Mouse (Mus musculus): Measurements from ENCODE around the gene Casp9. TPM values are rescaled to one million over a fixed set of nuclear protein-coding genes. Genes with fewer than 3 reads are reported as not detected.

The Casp9 gene
- polyA plus RNA-seq, 1 experiment from 2014 or later: 16.5 TPM

- Histone ChIP-seq H3K36me3 (ENCODE audit: control insufficient read depth, insufficient read depth, low read length) (peaks cover 6% of the 10 kb centered on the region; the same call in 1 of the 2 replicates), H3K9me3 (ENCODE audit: control insufficient read depth, low read length) (no peaks in the 10 kb centered on the region), H3K4me1 (replicated peaks; ENCODE audit: control insufficient read depth, insufficient read depth, low read length) (peaks cover 10% of the 10 kb centered on the region), H3K27ac (ENCODE audit: low read depth, low read length) (no peak overlapping the region), H3K9ac (ENCODE audit: low read depth, low read length) (no peak overlapping the region), H3K27me3 (replicated peaks; ENCODE audit: control insufficient read depth, insufficient read depth, low read length) (no peaks in the 10 kb centered on the region), H3K4me2 (no peak overlapping the region), H3K4me3 (ENCODE audit: low read depth, low read length) (no peak overlapping the region)
- 91% methylated on average over 5 of the region's 5 CpGs for WGBS
- no peak for DNase-seq (ENCODE audit: low spot score)
- ATAC-seq (replicated peaks; ENCODE audit: low FRiP score): no peak
Observed at GRCm38 (mm10) chr4:141797545-141797944, 4.1 kb downstream of the Casp9 start.

GRCm38 (mm10) chr4:141804105-141804504, 10.7 kb downstream of the Casp9 start:
- H3K4me2 ChIP-seq: no peak overlapping the region
- H3K4me1 ChIP-seq (replicated peaks; ENCODE audit: control insufficient read depth, insufficient read depth, low read length): no peaks in the 10 kb centered on the region
- ATAC-seq (replicated peaks; ENCODE audit: low FRiP score) (no peak), DNase-seq (ENCODE audit: low spot score) (no peak)
- no peak overlapping the region for H3K4me3 ChIP-seq (ENCODE audit: low read depth, low read length)
- H3K27ac ChIP-seq (ENCODE audit: low read depth, low read length): no peak overlapping the region
- H3K9ac ChIP-seq (ENCODE audit: low read depth, low read length): no peak overlapping the region
- no peaks in the 10 kb centered on the region for H3K9me3 ChIP-seq (ENCODE audit: control insufficient read depth, low read length)
- H3K27me3 ChIP-seq (replicated peaks; ENCODE audit: control insufficient read depth, insufficient read depth, low read length): no peaks in the 10 kb centered on the region
- H3K36me3 ChIP-seq (ENCODE audit: control insufficient read depth, insufficient read depth, low read length): peaks cover 31% of the 10 kb centered on the region
- WGBS: 76% methylated on average over 4 of the region's 4 CpGs

- Histone ChIP-seq H3K4me1 (replicated peaks; ENCODE audit: control insufficient read depth, insufficient read depth, low read length) (no peaks in the 10 kb centered on the region), H3K27me3 (replicated peaks; ENCODE audit: control insufficient read depth, insufficient read depth, low read length) (no peaks in the 10 kb centered on the region), H3K9ac (ENCODE audit: low read depth, low read length) (no peak overlapping the region), H3K4me3 (ENCODE audit: low read depth, low read length) (no peak overlapping the region), H3K27ac (ENCODE audit: low read depth, low read length) (no peak overlapping the region), H3K9me3 (ENCODE audit: control insufficient read depth, low read length) (no peaks in the 10 kb centered on the region), H3K4me2 (no peak overlapping the region), H3K36me3 (ENCODE audit: control insufficient read depth, insufficient read depth, low read length) (peaks cover 33% of the 10 kb centered on the region)
- no peak for ATAC-seq (replicated peaks; ENCODE audit: low FRiP score)
- 77% methylated on average over 8 of the region's 8 CpGs for WGBS
- DNase-seq (ENCODE audit: low spot score): no peak
Observed at GRCm38 (mm10) chr4:141805886-141806285, 12.5 kb downstream of the Casp9 start.

GRCm38 (mm10) chr4:141809850-141810464, 16.5 kb downstream of the Casp9 start:
- 77% methylated on average over 8 of the region's 8 CpGs for WGBS
- ATAC-seq (replicated peaks; ENCODE audit: low FRiP score): peak; percentile 54; the same call in 1 of the 2 replicates
- Histone ChIP-seq H3K9ac (ENCODE audit: low read depth, low read length) (no peak overlapping the region), H3K36me3 (ENCODE audit: control insufficient read depth, insufficient read depth, low read length) (peaks cover 31% of the 10 kb centered on the region), H3K9me3 (ENCODE audit: control insufficient read depth, low read length) (no peaks in the 10 kb centered on the region), H3K4me1 (replicated peaks; ENCODE audit: control insufficient read depth, insufficient read depth, low read length) (no peaks in the 10 kb centered on the region), H3K4me3 (ENCODE audit: low read depth, low read length) (no peak overlapping the region), H3K27me3 (replicated peaks; ENCODE audit: control insufficient read depth, insufficient read depth, low read length) (no peaks in the 10 kb centered on the region), H3K27ac (ENCODE audit: low read depth, low read length) (no peak overlapping the region), H3K4me2 (no peak overlapping the region)
- no peak for DNase-seq (ENCODE audit: low spot score)

- peaks cover 23% of the 10 kb centered on the region for H3K36me3 ChIP-seq (ENCODE audit: control insufficient read depth, insufficient read depth, low read length)
Observed at GRCm38 (mm10) chr4:141810975-141811374, 17.6 kb downstream of the Casp9 start.

GRCm38 (mm10) chr4:141811375-141811774, 18.0 kb downstream of the Casp9 start:
- 95% methylated on average over 7 of the region's 7 CpGs for WGBS
- no peak overlapping the region for H3K4me3 ChIP-seq (ENCODE audit: low read depth, low read length)
- H3K9ac ChIP-seq (ENCODE audit: low read depth, low read length): no peak overlapping the region
- H3K36me3 ChIP-seq (ENCODE audit: control insufficient read depth, insufficient read depth, low read length): peaks cover 19% of the 10 kb centered on the region
- DNase-seq (ENCODE audit: low spot score) (no peak), ATAC-seq (replicated peaks; ENCODE audit: low FRiP score) (no peak)
- H3K27me3 ChIP-seq (replicated peaks; ENCODE audit: control insufficient read depth, insufficient read depth, low read length): no peaks in the 10 kb centered on the region
- no peaks in the 10 kb centered on the region for H3K9me3 ChIP-seq (ENCODE audit: control insufficient read depth, low read length)
- H3K4me2 ChIP-seq: no peak overlapping the region
- no peaks in the 10 kb centered on the region for H3K4me1 ChIP-seq (replicated peaks; ENCODE audit: control insufficient read depth, insufficient read depth, low read length)
- H3K27ac ChIP-seq (ENCODE audit: low read depth, low read length): no peak overlapping the region

More at GRCm38 (mm10) chr4:141810975-141811374, 17.6 kb downstream of the Casp9 start:
- no peak overlapping the region for H3K4me2 ChIP-seq
- no peaks in the 10 kb centered on the region for H3K9me3 ChIP-seq (ENCODE audit: control insufficient read depth, low read length)
- 77% methylated on average over 2 of the region's 2 CpGs for WGBS
- no peak for DNase-seq (ENCODE audit: low spot score)
- H3K9ac ChIP-seq (ENCODE audit: low read depth, low read length): no peak overlapping the region
- ATAC-seq (replicated peaks; ENCODE audit: low FRiP score): no peak
- H3K4me1 ChIP-seq (replicated peaks; ENCODE audit: control insufficient read depth, insufficient read depth, low read length): no peaks in the 10 kb centered on the region
- H3K4me3 ChIP-seq (ENCODE audit: low read depth, low read length): no peak overlapping the region
- H3K27ac ChIP-seq (ENCODE audit: low read depth, low read length): no peak overlapping the region
- no peaks in the 10 kb centered on the region for H3K27me3 ChIP-seq (replicated peaks; ENCODE audit: control insufficient read depth, insufficient read depth, low read length)

GRCm38 (mm10) chr4:141816267-141816666, 22.9 kb downstream of the Casp9 start:
- ATAC-seq (replicated peaks; ENCODE audit: low FRiP score): no peak

GRCm38 (mm10) chr4:141816776-141817655, 23.6 kb downstream of the Casp9 start:
- H3K27ac ChIP-seq (ENCODE audit: low read depth, low read length): no peak overlapping the region
- no peak overlapping the region for H3K9ac ChIP-seq (ENCODE audit: low read depth, low read length)
- H3K9me3 ChIP-seq (ENCODE audit: control insufficient read depth, low read length): no peaks in the 10 kb centered on the region
- 69% methylated on average over 14 of the region's 14 CpGs for whole genome bisulfite sequencing
- DNase-seq (ENCODE audit: low spot score): no peak
- no peak overlapping the region for H3K4me3 ChIP-seq (ENCODE audit: low read depth, low read length)
- peaks cover 1% of the 10 kb centered on the region for H3K36me3 ChIP-seq (ENCODE audit: control insufficient read depth, insufficient read depth, low read length)
- H3K4me1 ChIP-seq (replicated peaks; ENCODE audit: control insufficient read depth, insufficient read depth, low read length): no peaks in the 10 kb centered on the region
- no peaks in the 10 kb centered on the region for H3K27me3 ChIP-seq (replicated peaks; ENCODE audit: control insufficient read depth, insufficient read depth, low read length)
- no peak for ATAC-seq (replicated peaks; ENCODE audit: low FRiP score)
- no peak overlapping the region for H3K4me2 ChIP-seq

More at GRCm38 (mm10) chr4:141816267-141816666, 22.9 kb downstream of the Casp9 start:
- Histone ChIP-seq H3K36me3 (ENCODE audit: control insufficient read depth, insufficient read depth, low read length) (peaks cover 4% of the 10 kb centered on the region), H3K9me3 (ENCODE audit: control insufficient read depth, low read length) (no peaks in the 10 kb centered on the region), H3K4me1 (replicated peaks; ENCODE audit: control insufficient read depth, insufficient read depth, low read length) (no peaks in the 10 kb centered on the region), H3K9ac (ENCODE audit: low read depth, low read length) (no peak overlapping the region), H3K27me3 (replicated peaks; ENCODE audit: control insufficient read depth, insufficient read depth, low read length) (no peaks in the 10 kb centered on the region), H3K4me3 (ENCODE audit: low read depth, low read length) (no peak overlapping the region), H3K4me2 (no peak overlapping the region), H3K27ac (ENCODE audit: low read depth, low read length) (no peak overlapping the region)
- 88% methylated on average over 7 of the region's 7 CpGs for WGBS
- DNase-seq (ENCODE audit: low spot score): no peak
